Mouse (Mus musculus): ENCODE results near the gene Gm8237.
"Not testable (repeated sequence)": the region's sequence is repeated elsewhere in the genome, so short reads cannot be mapped to it uniquely, and the experiment has no call there.

Gm8237 gene

DNA sequence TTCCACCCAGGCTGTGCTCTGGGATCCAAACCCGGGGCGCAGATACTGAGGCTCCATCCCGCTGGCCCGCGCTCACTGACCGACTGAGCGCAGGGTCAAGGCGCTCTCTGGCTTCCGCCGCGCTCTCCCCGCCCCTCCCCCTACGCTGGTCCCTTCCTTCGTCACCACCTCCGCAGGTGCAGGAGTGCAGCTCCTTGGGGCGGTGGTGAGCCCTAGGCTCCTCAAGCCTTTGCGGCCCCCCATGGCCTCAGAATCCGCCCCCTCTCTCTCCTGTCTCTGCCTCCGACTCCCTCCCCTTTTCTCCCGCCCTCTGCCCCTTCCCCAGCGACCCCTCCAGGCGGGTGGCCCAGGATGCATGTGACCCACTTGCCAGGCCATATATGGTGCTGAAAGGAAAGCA lies at the start of gene Gm8237:
Gm8237 (minus strand) TSS at position 142 of the 400 bp plus-strand sequence.
- DNase-seq, result peak; percentile 8

DNA sequence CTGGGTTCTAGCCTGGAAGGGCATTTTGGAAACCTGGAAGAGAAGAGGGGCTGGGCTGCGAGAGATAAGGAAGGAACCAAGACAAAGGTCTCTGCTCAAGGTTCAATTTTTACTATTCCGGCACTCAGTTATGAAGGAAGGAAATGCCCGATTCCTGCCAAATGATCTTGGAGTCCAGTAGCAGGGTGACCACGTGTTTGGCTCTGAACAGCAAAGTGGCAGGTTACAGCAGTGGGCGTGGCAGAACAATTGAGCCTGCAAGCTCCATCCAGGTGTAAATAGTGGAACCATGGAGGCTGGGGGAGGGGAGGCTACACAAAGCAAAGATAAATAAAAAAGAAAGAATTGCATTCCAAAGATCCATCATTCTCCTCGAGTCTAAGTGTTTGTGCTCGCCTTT lies 43.1 kb upstream of the Gm8237 start:
- not testable (repeated sequence) for DNase-seq

- DNase-seq, result not testable (repeated sequence)
Observed at GRCm38 (mm10) chr14:5918330-5918942, 38.3 kb upstream of the Gm8237 start.

DNA sequence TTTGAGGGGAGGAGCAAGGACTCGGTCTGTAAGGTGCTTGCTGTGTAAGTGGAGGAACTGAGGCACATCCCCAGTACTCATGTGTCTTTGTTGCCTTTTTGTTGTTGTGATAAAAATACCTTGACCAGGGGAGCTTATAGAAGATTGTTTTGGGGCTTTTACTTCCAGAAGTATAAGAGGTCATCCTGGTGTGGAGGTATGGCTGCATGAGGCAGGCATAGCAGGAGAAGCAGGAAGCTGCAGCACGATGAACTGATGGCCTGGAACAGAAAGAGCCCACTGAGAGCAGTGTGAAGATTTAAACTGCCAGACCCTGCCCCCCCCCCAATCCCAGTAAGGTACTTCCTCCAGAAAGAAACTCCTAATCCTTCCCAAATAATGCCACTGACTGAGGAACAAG lies 33.5 kb upstream of the Gm8237 start:
- DNase-seq, result not testable (repeated sequence)

DNA sequence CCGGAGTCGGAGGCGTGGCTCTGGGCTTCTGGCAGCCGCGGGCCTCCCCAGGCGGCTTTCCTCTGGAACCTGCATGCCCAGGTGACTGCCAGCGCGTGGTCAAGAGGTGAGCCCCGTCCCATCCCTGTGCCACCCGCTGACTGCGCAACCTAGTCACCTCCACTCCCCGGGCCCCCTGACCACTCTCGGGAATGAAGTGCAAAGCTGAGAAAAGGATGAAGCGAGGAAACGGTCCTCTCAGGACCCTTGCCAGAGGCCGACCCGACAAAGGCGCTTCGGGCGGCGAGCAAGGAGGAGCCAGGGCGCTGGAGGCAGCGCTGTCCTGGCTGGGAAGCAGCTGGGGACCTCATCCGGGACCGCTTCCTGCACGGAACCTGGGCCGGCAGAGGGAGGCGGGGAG lies 391 bp downstream of the Gm8237 start:
- DNase-seq, result not testable (repeated sequence)

- peak; percentile 61 for DNase-seq
Observed at GRCm38 (mm10) chr14:5879136-5879535, 1.0 kb downstream of the Gm8237 start.

- not testable (repeated sequence) for DNase-seq
Observed at GRCm38 (mm10) chr14:5855911-5856310, 24.3 kb downstream of the Gm8237 start.

DNA sequence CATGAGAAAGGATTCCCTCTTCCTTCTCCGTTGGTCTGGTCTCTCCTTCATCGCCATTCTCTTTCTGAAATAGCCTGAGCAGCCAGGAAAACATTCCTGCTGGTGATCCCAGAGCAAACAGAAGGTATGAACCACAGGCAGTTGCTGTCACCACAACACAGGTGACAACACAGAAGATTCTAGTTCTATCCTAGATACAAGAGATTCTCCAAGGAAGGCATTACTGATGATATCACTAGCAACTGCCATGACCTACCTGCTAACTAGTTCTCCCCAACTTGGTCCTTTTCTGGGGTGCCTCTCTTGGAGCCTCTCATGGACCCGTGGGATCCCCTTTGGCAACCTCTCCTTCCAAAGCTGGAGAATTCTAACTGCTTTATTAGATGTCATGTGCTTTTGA lies 50.0 kb downstream of the Gm8237 start, which contains the start of gene Gm3424:
Gm3424 (minus strand) TSS at position 101 of the 400 bp plus-strand sequence.
- not testable (repeated sequence) for DNase-seq

DNA sequence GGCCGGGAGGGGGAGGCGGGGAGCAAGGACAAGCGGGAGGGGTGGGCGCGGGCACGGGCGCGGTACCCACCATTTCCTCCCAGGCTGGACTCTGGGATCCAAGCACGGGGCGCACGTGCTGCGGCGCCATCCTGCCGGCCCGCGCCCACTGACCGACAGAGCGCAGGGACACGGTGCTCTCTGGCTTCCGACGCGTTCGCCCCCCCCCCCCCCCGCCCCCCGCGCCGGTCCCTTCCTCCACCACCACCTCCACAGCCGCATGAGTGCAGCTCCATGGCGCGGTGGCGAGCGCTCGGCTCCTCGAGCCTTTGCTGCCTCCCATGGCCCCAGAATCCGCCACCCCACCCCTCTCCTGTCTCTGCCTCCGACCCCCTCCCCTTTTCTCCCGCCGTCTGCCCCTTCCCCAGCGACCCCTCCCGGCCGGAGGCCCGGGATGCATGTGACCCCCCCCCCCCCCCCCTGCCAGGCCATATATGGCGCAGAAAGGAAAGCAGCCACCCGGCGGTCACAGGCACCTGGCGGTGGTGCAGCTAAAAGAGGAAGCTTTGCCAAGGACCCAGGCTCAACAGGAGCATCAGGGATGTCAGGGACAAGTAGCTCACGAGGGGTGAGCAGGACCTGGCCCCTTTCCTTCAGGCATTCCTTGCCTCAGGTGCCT lies 67.4 kb downstream of the Gm8237 start:
- DNase-seq, result not testable (repeated sequence)
